Mouse (Mus musculus) left cerebral cortex, adult 18-20 months (tissue): ENCODE results near the gene Zbtb8a. TPM values are rescaled to one million over a fixed set of nuclear protein-coding genes. Genes with fewer than 3 reads are reported as not detected.

Source experiments
- DNase-seq, 2 experiments: peaks; one replicate each; pipeline ENCODE4 v3.0.0; 2021 to 2022; ENCODE audit warnings: low spot score in 2 of 2, mixed read lengths in 1 of 2
- total RNA-seq, 2 experiments: library from RNA; stranded (reverse); gene quantifications; 2 replicates each; pipeline ENCODE4 v1.2.3; 2021

Zbtb8a gene
- total RNA-seq, 2 experiments from 2014 or later = 4.8 to 5.0 TPM

DNA sequence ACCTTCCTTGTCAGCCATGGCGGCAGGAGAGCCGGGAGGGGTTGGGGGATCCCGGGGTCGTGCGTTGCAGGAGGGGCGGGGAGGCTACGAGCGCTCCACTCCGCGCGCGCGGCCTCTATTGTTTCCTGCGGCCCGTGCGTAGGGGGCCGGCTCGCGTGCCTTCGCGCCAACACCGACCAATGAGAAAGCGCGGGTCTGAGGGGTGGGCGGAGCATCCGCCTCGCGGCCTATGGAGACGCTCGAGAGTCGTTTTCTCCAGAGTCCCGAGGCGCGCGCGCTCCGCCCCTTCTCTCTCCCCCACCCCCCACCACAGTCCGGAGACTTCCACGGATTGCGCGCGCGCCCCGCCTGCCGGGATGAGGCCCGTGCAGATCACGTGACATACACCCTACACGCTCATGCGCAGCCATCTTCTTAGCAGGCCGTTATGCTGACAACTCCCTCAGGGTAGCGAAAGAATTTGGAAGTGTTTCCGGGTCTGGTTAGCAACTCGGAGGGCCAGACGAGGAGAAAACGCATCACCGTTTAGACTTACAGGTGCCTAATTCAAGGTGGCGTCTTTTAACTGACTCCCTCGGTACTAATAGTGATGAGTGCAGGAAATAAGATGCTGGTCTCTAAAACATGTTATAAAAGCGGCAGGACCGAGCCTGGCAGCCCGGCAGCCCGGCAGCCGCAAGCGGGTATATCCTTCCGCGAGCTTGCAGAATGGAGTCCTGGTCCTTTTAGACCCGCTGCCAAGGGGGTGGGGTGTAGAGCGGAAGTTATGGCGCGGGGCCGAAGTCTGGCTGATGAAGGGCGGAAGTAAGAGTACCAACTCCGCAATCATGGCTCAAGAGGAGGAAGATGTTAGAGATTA lies 42.5 kb downstream of the Zbtb8a start, which contains the start of the genes Rbbp4 and Zbtb8os:
Gene Rbbp4 (minus strand): TSS at position 155 of the 859 bp plus-strand sequence.
Gene Zbtb8os (plus strand): TSS at position 480 of the 859 bp plus-strand sequence.
- DNase-seq = peak; percentile 90 to 96

DNA sequence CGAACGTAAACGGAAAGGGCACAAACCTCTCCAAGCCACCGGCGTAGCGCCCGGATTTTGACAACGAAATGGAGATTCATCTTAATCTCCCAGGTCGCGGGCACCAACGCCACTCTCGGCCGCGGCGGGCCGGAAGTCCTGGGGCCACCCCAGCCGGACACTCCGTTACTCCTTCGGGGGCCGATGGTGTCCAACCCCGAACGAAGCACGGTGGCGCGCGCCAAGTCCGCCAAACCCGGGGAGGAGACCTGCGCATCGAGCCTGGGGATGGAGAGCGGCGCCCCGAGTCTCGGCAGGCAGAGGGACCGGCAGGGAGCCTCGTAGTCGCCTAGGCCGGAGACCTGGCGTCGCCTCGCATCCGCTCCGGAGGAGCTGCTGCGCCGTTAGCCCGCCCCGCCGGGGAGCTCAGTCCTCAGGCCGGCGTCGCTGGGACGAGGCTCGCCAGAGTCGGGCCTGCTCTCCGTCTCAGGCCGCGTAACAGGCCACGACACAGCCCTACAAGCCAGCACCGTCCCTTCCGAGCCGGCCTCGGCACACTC lies 43.2 kb downstream of the Zbtb8a start:
- peak in 1 of 2 experiments; percentile 39 for DNase-seq

DNA sequence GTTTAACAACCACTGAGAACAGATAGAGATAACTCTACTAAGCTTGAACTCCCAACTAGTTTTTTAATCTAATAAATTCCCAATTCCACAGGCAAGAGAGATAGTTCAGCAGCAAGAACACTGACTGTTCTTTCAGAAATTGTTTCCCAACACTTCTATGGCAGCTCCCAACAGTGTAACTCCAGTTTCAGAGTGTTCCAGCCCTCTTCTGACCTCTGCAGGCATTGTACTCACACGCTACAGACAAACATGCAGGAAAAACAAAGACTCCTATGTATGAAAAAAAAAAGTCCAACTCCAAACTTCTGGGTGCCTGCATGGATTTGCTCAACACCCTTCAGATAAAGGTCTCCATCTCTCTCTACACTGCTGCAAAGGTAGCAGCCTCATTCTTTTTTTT lies 45.1 kb downstream of the Zbtb8a start:
- DNase-seq = no peak

GRCm38 (mm10) chr4:129326191-129326590 lies 51.7 kb downstream of the Zbtb8a start:
- no peak for DNase-seq

DNA sequence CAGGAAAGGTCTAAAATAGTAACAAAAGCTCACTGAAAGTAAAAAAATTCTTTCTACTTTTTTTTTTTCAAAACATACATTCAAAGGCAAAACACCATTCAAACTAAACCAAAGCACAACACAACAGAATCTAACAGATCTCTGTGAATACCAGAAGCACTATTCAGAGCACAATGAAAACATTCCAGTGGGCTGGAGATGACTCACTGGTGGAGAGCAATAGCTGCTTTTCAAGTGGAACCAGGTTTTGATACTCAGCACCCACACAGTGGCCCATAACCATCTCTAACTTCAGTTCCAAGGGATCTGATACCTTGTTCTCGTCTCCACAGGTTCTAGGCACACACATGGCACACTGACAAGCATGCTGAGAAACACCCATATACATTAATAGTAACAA lies 53.2 kb downstream of the Zbtb8a start:
- peak; percentile 17 to 20 for DNase-seq

DNA sequence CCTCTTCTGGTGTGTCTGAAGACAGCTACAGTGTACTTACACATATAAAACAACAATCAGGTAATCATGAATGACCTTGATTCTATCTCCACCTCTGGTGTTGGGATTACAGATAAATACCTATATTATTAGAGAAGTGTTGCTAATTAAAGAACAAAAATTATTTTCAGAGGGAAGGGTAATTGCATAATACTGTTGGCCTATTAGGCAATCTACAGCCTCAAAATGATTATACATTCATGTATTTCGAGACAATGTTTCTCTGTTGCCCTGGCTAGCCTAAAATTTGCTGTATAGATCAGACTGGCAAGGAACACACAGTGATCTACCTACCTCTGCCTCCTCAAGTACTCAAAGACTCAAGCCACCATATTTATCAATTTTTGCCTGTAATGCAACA lies 54.4 kb downstream of the Zbtb8a start:
- DNase-seq = no peak

GRCm38 (mm10) chr4:129322042-129322441 lies 55.9 kb downstream of the Zbtb8a start:
- no peak for DNase-seq

- DNase-seq = no peak
Observed at GRCm38 (mm10) chr4:129320876-129321275, 57.0 kb downstream of the Zbtb8a start.

GRCm38 (mm10) chr4:129313886-129314285 lies 64.0 kb downstream of the Zbtb8a start:
- no peak for DNase-seq

GRCm38 (mm10) chr4:129307936-129308335 lies 70.0 kb downstream of the Zbtb8a start:
- no peak for DNase-seq

DNA sequence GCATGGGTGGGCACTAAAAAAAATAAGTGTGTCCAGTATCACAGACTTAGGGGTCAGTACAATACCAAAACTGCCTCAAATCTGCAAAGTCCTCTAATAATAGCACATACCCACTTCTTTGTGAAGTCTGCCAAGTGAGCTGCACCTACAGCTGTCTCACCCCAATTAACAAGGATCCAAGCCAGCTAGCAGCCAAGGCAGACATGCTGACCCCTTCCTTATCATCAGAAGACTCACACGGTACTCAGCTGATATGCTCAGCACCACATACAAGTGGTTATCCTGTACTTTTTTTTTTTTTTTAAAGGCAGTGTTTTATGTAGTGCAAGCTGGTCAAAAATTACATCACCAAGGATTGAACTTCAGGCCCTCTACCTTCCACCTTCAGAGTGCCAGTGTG lies 73.6 kb downstream of the Zbtb8a start:
- DNase-seq = no peak

GRCm38 (mm10) chr4:129303816-129304215 lies 74.1 kb downstream of the Zbtb8a start:
- no peak for DNase-seq

Other genes starting within 250 kb of the Zbtb8a start
- gene Fndc5, start 241.1 kb downstream of the Zbtb8a start, total RNA-seq = 10 to 100 TPM; 55.0 to 63.3 TPM
- gene S100pbp, start 188.4 kb downstream of the Zbtb8a start, total RNA-seq = 10 to 100 TPM; 37.1 to 38.3 TPM
- 100 to 1,000 TPM in 1 of 2 experiments, 10 to 100 TPM in 1; 83.9 to 102 TPM for gene Yars, start 188.4 kb downstream of the Zbtb8a start, total RNA-seq
- 10 to 100 TPM; 23.1 to 24.0 TPM for gene C77080, start 116.7 kb downstream of the Zbtb8a start, total RNA-seq
- 1 to 10 TPM; 1.9 to 2.5 TPM for gene Sync, start 90.5 kb downstream of the Zbtb8a start, total RNA-seq
- 100 to 1,000 TPM; 122 to 129 TPM for gene Rbbp4, start 42.7 kb downstream of the Zbtb8a start, total RNA-seq
- gene Zbtb8os, start 42.4 kb downstream of the Zbtb8a start, total RNA-seq = 10 to 100 TPM; 28.5 to 31.9 TPM
- 1 to 10 TPM; 6.2 to 7.2 TPM for gene Zbtb8b, start 62.7 kb upstream of the Zbtb8a start, total RNA-seq
- 10 to 100 TPM; 59.8 to 62.7 TPM for gene Bsdc1, start 83.5 kb upstream of the Zbtb8a start, total RNA-seq
- not detected for gene Tssk3, start 112.9 kb upstream of the Zbtb8a start, total RNA-seq
- under 1 TPM in 1 of 2 experiments, not detected in 1; 0.66 TPM for gene Fam229a, start 113.1 kb upstream of the Zbtb8a start, total RNA-seq
- 10 to 100 TPM; 58.3 to 84.6 TPM for gene Marcksl1, start 135.5 kb upstream of the Zbtb8a start, total RNA-seq
- gene Hdac1, start 164.6 kb upstream of the Zbtb8a start, total RNA-seq = 10 to 100 TPM; 21.5 to 22.7 TPM
- gene Lck, start 195.5 kb upstream of the Zbtb8a start, total RNA-seq = 1 to 10 TPM; 1.2 to 4.4 TPM
- under 1 TPM in 1 of 2 experiments, not detected in 1; 0.46 TPM for gene Fam167b, start 200.4 kb upstream of the Zbtb8a start, total RNA-seq
- 100 to 1,000 TPM; 124 to 128 TPM for gene Eif3i, start 222.5 kb upstream of the Zbtb8a start, total RNA-seq
- 10 to 100 TPM; 89.2 to 90.1 TPM for gene Tmem234, start 222.6 kb upstream of the Zbtb8a start, total RNA-seq
- gene Dcdc2b, start 236.1 kb upstream of the Zbtb8a start, total RNA-seq = 1 to 10 TPM; 4.1 to 4.5 TPM
- 10 to 100 TPM; 25.9 to 27.2 TPM for gene Iqcc, start 241.0 kb upstream of the Zbtb8a start, total RNA-seq
- 10 to 100 TPM; 45.9 to 53.5 TPM for gene Ccdc28b, start 245.8 kb upstream of the Zbtb8a start, total RNA-seq